Mouse (Mus musculus) stomach, postnatal 0 days (tissue): Measurements from ENCODE around the gene Plin5. TPM values are rescaled to one million over a fixed set of nuclear protein-coding genes. Genes with fewer than 3 reads are reported as not detected.
"Not testable (repeated sequence)": the region's sequence is repeated elsewhere in the genome, so short reads cannot be mapped to it uniquely, and the experiment has no call there.

Experiments
- ATAC-seq: fragments of 200-750 bp; cut with Nextera tagmentation; 2 replicates; pipeline ENCODE4 v1.8.0; 2017; ENCODE audit not compliant: low FRiP score, low TSS enrichment
- DNase-seq: peaks from one replicate; pipeline ENCODE4 v3.0.0-alpha.2; 2016; ENCODE audit warnings: low spot score
- H3K27ac ChIP-seq: fragments of 300-500 bp; sonication (generic); replicated peaks from 2 replicates; pipeline ENCODE4 v1.5.1; 2014; ENCODE audit warnings: mild to moderate bottlenecking, control low read depth
- H3K27me3 ChIP-seq: fragments of 300-500 bp; sonication (generic); 2 replicates; pipeline ENCODE4 v1.6.1; 2014; ENCODE audit warnings: low read length; ENCODE audit not compliant: control insufficient read depth, insufficient read depth
- H3K36me3 ChIP-seq: fragments of 300-500 bp; sonication (generic); 2 replicates; pipeline ENCODE4 v1.6.1; 2014; ENCODE audit warnings: low read length, mixed read lengths; ENCODE audit not compliant: control insufficient read depth, insufficient read depth
- H3K4me1 ChIP-seq: fragments of 300-500 bp; sonication (generic); replicated peaks from 2 replicates; pipeline ENCODE4 v1.6.1; 2014; ENCODE audit warnings: antibody characterized with exemption; ENCODE audit not compliant: control insufficient read depth, insufficient read depth
- H3K4me2 ChIP-seq: fragments of 300-500 bp; sonication (generic); replicated peaks from 2 replicates; pipeline ENCODE4 v1.6.1; 2014; ENCODE audit warnings: low read depth, mild to moderate bottlenecking, control low read depth, moderate library complexity
- H3K4me3 ChIP-seq: fragments of 300-500 bp; sonication (generic); 2 replicates; pipeline ENCODE4 v1.5.1; 2014; ENCODE audit warnings: low read depth, low read length, control low read depth
- H3K9ac ChIP-seq: fragments of 300-500 bp; sonication (generic); 2 replicates; pipeline ENCODE4 v1.6.1; 2014; ENCODE audit warnings: mild to moderate bottlenecking, low read length, control low read depth, mixed read lengths
- H3K9me3 ChIP-seq: fragments of 300-500 bp; sonication (generic); 2 replicates; pipeline ENCODE4 v1.6.1; 2016; ENCODE audit warnings: low read length; ENCODE audit not compliant: control insufficient read depth
- CTCF ChIP-seq: IDR thresholded peaks from 2 replicates; pipeline ENCODE4 v1.5.1; 2016; ENCODE audit warnings: antibody characterized with exemption, low read depth, mild to moderate bottlenecking, moderate library complexity
- EP300 ChIP-seq: optimal IDR thresholded peaks from 2 replicates; pipeline ENCODE3; 2016; ENCODE audit warnings: antibody characterized with exemption
- WGBS: fragments of 180-500 bp; shearing (Covaris S2); extraction: QIAGEN DNeasy Blood & Tissue Kit; methylation state at CpG from one replicate; pipeline ENCODE4 v1.1.7; 2014; 5-methylcytosine and 5-hydroxymethylcytosine counted together
- polyA plus RNA-seq: library from polyadenylated mRNA; unstranded; fragments of >200 nt; fragmentation: Nextera tagmentation; extraction: Ambion mirVana; gene quantifications from 2 replicates; pipeline ENCODE4 v1.2.1, GENCODE M21; 2015

Gene Plin5
- polyA plus RNA-seq, 1 experiment from 2014 or later: 0.65 TPM

DNA sequence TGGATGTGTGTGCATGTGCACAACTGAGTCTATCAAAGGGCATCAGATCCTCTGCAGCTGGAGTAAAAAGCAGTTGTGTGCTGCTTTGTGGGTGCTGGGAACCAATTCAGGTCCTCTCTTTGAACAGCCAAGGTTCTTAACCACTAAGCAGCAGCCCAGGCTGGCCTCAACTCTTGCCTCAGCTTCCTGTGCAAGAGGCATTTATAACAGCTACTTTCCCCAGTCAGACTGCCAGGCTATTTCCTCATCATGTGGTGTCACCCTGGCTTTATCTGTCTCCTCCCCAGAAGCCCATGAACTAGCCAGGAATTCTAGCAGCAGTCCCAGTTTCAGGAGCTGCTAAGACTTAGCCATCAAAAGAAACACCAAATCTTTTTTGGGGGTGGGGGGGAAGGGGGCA lies 50.9 kb downstream of the Plin5 start:
- no peaks in the 10 kb centered on the region for H3K9me3 ChIP-seq
- H3K4me3 ChIP-seq: no peak overlapping the region
- H3K4me1 ChIP-seq: no peaks in the 10 kb centered on the region
- no peaks in the 10 kb centered on the region for H3K27me3 ChIP-seq
- no peak overlapping the region for H3K9ac ChIP-seq
- H3K36me3 ChIP-seq: peaks cover 55% of the 10 kb centered on the region
- TF ChIP-seq EP300 (no peak), CTCF (no peak)
- H3K4me2 ChIP-seq: no peak overlapping the region
- no peak overlapping the region for H3K27ac ChIP-seq
- DNase-seq (no peak), ATAC-seq (no peak)

DNA sequence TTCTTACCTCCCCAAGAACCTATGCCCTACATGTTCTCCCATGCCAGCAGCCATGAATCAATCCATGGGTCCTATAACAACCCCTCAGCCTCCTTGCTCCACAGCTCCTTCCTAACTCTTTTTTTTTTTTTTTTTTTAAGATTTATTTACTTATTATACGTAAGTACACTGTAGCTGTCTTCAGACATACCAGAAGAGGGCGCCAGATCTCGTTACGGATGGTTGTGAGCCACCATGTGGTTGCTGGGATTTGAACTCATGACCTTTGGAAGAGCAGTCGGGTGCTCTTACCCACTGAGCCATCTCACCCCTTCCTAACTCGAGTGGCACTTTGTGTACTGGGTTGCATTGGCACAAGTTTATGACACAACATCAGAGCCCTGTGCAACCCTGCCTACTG lies 51.7 kb downstream of the Plin5 start:
- not testable (repeated sequence) for H3K27me3 ChIP-seq, H3K9me3 ChIP-seq, ATAC-seq, H3K4me2 ChIP-seq, DNase-seq, H3K4me1 ChIP-seq, H3K4me3 ChIP-seq, H3K27ac ChIP-seq, H3K9ac ChIP-seq
- H3K36me3 ChIP-seq: peaks cover 50% of the 10 kb centered on the region
- TF ChIP-seq CTCF: peak; percentile 51
- 72% methylated on average over 6 of the region's 6 CpGs for WGBS

DNA sequence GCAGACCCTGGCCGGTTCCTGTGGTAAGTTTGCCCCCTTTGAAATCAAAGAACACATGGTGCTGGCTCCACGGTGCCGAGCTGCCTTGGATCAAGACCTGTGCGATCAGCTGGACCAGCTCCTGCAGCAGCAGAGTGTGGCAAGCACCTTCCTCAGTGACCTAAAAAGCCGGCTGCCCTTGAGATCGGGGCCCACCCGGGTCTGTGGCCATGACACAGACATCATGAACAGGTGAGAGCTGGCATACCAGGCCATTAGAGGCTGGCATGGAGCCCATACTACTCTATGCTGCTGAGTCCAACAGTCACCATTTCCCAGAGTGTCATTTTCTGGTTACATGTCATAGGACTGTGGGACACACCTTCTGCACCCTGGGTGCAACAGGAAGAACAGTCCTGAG lies 55.3 kb downstream of the Plin5 start:
- H3K4me3 ChIP-seq: no peak overlapping the region
- 93% methylated on average over 7 of the region's 7 CpGs for WGBS
- no peak for TF ChIP-seq CTCF
- no peak for TF ChIP-seq EP300
- no peaks in the 10 kb centered on the region for H3K9me3 ChIP-seq
- H3K27ac ChIP-seq: no peak overlapping the region
- no peak for ATAC-seq
- H3K4me2 ChIP-seq: no peak overlapping the region
- no peak for DNase-seq
- H3K4me1 ChIP-seq: no peaks in the 10 kb centered on the region
- no peaks in the 10 kb centered on the region for H3K27me3 ChIP-seq
- H3K9ac ChIP-seq: no peak overlapping the region
- H3K36me3 ChIP-seq: peaks cover 36% of the 10 kb centered on the region

Other genes with a start within 250 kb of the Plin5 start
- gene Zfp119a, start 238.7 kb downstream of the Plin5 start, polyA plus RNA-seq: 7.3 and 7.5 TPM in 2 replicates
- 7.5 and 7.7 TPM in 2 replicates for gene Zfp959, start 225.5 kb downstream of the Plin5 start, polyA plus RNA-seq
- 4.9 and 5.8 TPM in 2 replicates for gene Zfp119b, start 168.1 kb downstream of the Plin5 start, polyA plus RNA-seq
- gene Ebi3, start 165.0 kb downstream of the Plin5 start, polyA plus RNA-seq: 2.7 and 3.1 TPM in 2 replicates
- 12.5 and 12.6 TPM in 2 replicates for gene Yju2, start 158.5 kb downstream of the Plin5 start, polyA plus RNA-seq
- gene Shd, start 147.1 kb downstream of the Plin5 start, polyA plus RNA-seq: 3.2 and 3.4 TPM in 2 replicates
- gene Fsd1, start 131.1 kb downstream of the Plin5 start, polyA plus RNA-seq: 2.7 and 3.5 TPM in 2 replicates
- gene Stap2, start 112.0 kb downstream of the Plin5 start, polyA plus RNA-seq: 44.2 and 50.6 TPM in 2 replicates
- gene Mpnd, start 111.9 kb downstream of the Plin5 start, polyA plus RNA-seq: 28.9 and 34.9 TPM in 2 replicates
- 100 and 101 TPM in 2 replicates for gene Sh3gl1, start 81.0 kb downstream of the Plin5 start, polyA plus RNA-seq
- 4.5 and 5.0 TPM in 2 replicates for gene Chaf1a, start 77.2 kb downstream of the Plin5 start, polyA plus RNA-seq
- gene Ubxn6, start 42.6 kb downstream of the Plin5 start, polyA plus RNA-seq: 43.0 and 45.1 TPM in 2 replicates
- gene Hdgfl2, start 38.0 kb downstream of the Plin5 start, polyA plus RNA-seq: 37.8 and 38.4 TPM in 2 replicates
- gene Plin4, start 7.8 kb downstream of the Plin5 start, polyA plus RNA-seq: 0.95 and 1.4 TPM in 2 replicates
- gene Lrg1, start 4.4 kb upstream of the Plin5 start, polyA plus RNA-seq: 1.2 and 1.9 TPM in 2 replicates
- 0.31 and 0.39 TPM in 2 replicates for gene Sema6b, start 22.7 kb upstream of the Plin5 start, polyA plus RNA-seq
- 4.4 and 5.2 TPM in 2 replicates for gene Tnfaip8l1, start 44.9 kb upstream of the Plin5 start, polyA plus RNA-seq
- gene Mydgf, start 66.3 kb upstream of the Plin5 start, polyA plus RNA-seq: 77.0 and 83.0 TPM in 2 replicates
- gene Dpp9, start 101.3 kb upstream of the Plin5 start, polyA plus RNA-seq: 13.8 and 14.0 TPM in 2 replicates
- 9.6 and 10.0 TPM in 2 replicates for gene Fem1a, start 139.2 kb upstream of the Plin5 start, polyA plus RNA-seq
- gene Ticam1, start 159.2 kb upstream of the Plin5 start, polyA plus RNA-seq: 4.6 and 6.4 TPM in 2 replicates
- gene Plin3, start 175.3 kb upstream of the Plin5 start, polyA plus RNA-seq: 65.3 and 67.3 TPM in 2 replicates
- not detected in 2 replicates for gene Arrdc5, start 182.7 kb upstream of the Plin5 start, polyA plus RNA-seq
- gene Uhrf1, start 185.7 kb upstream of the Plin5 start, polyA plus RNA-seq: 18.4 and 19.5 TPM in 2 replicates
- gene Kdm4b, start 208.5 kb upstream of the Plin5 start, polyA plus RNA-seq: 13.5 and 15.0 TPM in 2 replicates